Mouse (Mus musculus) left cerebral cortex, adult 18-20 months (tissue): ENCODE measurements at regions not wholly inside any gene's neighbourhood (a gene's known extent, or its start where the extent isn't known, plus 50 kb on each side); places are given as distances from the start of the nearest gene placed in this dataset.

ENCODE experiments used
- microRNA-seq, 2 experiments: library from miRNA; unstranded; fragments of <30 nt; microRNA quantifications; one replicate each; pipeline ENCODE4 v1.2.0; 2021

Small RNAs in the stretch of these regions (microRNA-seq; reads per million reads assigned to microRNA genes)
- gene Mir5118 = 0 reads per million in 2 experiments
